Mouse (Mus musculus): ENCODE data around the gene Pmch.

The Pmch gene

DNA sequence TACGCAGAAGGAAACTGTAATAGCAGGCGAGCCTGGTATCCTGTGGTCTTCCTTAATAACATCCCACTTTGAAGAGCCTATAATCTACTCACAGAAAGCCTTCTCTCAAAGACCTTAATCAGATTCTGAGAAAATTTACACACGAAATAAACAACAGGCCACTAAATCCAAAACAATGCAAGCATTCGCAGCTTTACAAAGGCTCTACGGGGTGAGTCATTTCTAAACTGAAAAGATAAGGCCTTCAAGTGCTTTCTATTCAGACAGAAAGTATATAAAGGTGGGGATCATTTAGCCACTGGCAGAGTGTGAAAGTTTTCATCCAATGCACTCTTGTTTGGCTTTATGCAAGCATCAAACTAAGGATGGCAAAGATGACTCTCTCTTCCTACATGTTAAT lies at the start of gene Pmch:
TSS of gene Pmch (plus strand) at position 301 of the 400 bp plus-strand sequence.
- DNase-seq: no peak

DNA sequence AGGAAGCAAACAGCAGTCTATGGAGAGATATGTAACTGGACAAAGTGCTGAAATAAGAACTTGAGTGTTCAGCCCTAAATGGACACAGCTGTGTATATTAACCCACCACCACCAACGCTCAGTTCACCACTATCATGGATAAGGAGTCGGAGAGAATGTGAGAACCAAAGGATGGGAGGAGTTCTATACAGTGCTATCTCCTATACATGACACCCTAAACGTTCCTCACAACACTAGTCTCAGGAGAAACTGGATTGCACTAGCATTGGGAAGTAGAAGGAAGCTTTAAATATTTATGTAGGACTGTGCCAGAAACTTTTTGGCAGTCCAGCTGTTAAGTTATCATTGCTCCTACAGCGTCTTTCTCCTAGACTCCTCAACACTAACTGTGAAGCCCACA lies 46.6 kb upstream of the Pmch start:
- no peak for DNase-seq

DNA sequence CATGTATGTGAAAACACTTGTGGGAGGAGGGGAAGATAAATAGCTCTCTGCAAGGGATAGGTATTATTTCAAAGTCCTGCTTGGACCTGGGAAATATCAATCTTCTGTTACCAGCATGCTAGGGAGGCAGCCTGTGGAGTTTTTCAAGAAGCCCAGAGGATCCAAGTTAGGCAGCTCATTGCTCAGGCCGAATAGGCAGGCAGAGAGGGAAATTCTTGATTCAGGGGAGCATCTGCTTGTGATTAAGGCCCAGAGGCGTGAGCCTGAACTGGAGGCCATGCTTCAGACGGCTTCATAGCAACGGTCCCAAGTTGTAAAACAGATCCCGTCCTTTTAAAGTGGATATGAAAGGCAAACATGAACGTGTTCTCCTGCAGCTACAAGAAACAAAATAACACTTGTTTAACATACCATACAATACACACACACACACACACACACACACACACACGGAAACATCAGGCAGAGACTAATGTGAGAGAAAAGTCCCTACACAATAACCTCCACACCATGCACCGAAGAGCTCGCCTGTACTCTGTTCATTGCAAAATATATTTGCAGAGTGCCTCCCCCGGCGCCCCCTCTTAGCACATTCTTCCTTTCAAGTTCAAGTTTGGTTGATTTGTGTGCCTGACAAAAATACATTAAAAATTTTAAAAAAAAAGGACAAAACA lies 44.6 kb upstream of the Pmch start:
- no peak for DNase-seq

DNA sequence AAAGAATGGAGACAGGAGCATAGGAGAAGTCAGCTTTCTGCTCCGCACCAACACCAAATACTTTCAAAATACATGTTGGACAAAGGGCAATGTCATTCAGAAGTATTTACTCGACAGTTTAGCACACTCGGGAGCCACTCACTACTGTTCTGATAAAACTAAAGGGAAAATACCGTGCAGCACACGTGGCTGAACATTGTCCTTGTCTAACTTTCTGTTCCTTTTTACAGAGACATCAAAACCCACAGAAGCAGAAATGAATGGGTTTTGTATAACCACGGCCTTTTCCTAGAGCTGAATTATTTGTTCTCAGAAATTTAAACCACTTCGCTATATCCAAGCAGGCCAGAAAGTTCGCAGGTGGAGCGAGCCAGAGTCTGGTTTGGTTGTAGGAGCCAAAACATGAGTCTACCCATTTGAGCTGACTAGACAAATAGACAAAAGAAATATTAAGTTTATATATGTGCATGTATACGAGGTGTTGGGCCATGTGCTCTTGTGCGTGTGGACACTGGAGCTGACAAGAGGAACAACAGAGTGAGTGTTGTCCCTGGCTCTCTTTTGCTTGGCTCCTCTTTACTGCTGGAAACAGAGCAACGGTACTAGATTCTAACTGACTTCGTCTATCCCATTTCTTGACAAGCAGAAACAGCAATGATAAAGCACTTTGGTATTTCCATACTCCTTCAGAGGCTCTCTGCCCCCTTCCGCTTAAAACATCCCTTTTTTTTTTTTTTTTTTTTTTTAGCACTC lies 36.5 kb upstream of the Pmch start:
- DNase-seq: no peak

DNA sequence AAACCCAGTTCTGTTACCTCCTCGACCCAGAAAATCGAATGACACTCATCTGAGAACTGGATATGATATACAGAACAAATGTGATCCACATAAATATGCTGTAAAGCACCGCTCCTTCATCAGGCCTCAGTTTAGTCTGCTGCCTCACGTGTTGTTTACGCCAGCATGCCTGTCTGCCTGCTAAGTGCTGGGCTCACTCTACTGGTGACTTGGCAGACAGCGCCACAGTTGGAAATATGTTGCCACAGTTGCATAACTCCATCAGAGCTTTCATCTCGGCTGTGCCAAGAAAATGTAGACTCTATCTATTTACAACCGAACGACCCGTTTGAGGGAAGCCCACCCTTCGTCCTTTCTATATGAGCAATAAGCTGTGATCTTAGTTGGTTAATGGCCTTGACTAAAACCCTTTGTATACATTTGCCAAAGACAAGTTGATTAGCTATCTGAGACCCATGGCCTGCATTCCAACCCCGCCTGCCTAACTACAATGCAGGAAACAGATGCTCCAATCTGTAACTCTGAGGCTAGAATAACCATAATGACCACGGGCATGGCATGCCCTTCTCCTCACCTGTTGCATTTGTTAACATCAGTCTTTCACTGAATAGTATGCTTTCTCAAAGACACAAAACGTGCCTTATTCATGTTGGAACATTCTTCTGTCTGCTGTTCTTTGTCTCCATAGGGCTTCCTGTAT lies 33.8 kb upstream of the Pmch start:
- no peak for DNase-seq

DNA sequence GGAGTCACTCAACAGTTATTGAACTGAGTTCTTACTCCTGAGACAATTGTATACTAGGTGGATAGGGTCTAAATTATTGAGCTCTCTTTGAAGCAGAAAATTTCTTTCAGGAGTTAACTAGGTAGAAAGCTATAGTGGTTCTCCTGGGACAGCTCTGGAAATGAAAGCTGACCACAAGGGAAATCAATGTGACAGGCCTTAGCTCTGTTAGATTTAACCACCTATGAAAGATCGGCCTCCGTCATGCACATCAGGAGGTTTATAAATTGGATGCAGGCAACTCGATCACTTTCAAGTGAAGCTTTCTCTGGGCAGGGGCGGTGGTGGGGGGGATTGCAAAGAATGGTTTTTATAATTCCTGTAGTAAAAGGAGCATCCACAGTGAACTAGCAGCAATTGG lies 27.4 kb upstream of the Pmch start:
- no peak for DNase-seq

DNA sequence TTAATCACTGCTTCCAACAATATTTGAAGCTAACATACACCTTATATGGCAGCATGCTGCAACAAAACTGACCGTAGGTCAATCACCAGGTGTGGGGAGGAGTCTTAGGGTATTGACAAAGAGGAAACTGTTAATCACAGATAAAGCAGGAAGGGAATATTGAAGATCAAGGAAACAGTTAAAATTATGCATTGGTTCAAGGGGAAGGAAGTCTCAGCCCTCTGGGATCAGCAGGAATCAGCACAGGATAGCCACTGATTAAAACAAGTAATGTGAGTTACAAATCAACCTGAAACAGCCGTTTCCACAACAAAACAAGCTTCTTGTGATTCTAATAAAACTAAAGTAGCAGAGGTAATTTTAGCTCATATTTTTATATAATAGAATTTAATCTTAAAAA lies 26.0 kb upstream of the Pmch start:
- peak; percentile 21 for DNase-seq

DNA sequence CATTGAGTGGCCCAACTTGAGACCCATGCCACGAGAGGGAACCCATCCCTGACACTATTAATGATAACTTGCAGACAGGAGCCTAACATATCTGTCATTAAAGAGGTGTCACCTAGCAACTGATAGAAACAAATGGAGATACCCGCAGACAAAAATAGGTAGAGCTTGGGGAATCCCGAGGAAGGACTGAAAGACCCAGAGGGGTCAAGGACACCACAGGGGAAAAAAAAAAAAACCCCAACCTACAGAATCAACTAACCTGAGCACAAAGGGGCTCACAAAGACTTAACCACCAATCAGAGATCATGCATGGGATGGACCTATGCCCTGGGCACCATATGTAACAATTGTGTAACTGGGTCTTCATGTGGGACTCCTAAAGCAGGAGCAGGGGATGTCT lies 23.5 kb upstream of the Pmch start:
- no peak for DNase-seq

DNA sequence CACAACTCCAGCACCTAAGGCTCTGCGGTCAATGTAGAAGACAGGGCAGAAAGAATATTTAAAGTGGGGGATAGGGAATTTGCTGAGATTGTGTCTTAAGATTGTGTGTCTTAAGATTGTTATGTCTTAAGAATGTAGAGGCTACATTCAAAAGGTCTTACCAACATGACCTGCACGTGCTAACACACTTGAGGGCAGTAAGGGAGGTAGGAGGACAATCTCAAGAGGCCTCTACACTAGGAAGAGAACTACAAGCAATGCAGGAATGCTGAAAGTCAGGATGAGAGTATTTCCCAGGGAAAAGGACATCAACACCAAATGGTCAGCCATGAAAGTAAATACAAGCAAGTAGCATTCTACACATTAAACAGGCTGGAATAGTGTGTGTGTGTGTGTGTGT lies 15.3 kb downstream of the Pmch start:
- no peak for DNase-seq

DNA sequence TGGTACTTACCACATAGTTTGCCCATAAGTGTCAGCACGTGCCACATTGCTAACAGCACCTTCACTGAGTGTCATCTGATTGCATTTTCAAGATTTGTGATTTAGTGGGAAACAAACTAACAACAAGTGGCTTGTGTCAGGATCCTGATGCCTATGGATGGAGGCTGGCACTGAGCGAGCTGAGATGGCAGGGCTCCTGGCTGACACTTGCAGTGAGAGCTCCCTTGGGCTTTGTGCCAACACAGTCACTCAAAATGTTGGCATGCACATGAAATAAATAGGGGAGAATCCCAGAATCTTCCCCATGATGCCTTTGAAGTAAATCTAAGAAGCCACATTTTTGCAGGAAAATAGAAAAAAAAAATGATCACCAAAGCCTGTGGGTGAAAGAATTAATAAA lies 22.4 kb downstream of the Pmch start:
- DNase-seq: no peak

DNA sequence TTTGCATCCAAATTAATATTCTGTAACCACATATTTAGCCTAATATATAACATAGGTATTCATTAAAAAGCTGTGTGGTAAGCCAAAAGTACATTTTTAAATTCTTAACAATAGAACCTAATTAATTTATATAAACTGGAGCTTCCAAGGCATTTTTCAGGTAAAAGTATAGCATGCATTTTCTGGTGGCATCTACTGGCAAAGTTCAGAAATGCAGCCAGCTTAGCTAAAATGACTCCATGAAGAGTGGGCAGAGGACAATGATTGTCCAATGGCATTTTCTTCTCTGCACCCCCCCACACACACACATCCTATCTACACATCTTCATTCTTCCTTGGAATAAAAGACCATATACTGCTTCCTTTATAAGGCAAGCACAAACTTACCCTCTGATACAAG lies 28.8 kb downstream of the Pmch start:
- DNase-seq: no peak

DNA sequence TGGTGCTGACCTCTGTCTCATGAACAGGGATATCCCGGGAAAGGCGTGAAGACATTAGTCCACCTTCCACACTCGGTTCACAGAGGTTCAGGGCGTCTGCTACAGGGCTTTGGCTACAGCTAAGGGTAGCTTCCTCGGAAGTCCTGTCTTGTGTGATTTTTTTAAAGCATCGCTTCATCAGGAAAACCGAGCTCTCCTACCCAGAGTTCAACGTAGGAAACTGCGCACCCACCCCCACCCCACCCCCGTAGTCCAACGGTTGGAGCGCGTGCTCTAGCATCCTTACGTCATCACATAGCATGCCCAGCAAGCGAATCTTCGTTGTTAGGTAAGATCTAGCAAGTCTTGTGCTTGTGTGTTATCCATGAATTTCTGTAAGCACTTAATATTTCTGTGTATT lies 44.8 kb downstream of the Pmch start:
- no peak for DNase-seq

All from kidney, adult 9 months (tissue).